Mouse (Mus musculus) forebrain, embryonic 14.5 days (tissue): ENCODE data around the gene Tmem92. TPM values are rescaled to one million over a fixed set of nuclear protein-coding genes. Genes with fewer than 3 reads are reported as not detected.

ENCODE experiments used
- ATAC-seq: fragments of 200-750 bp; cut with Nextera tagmentation; 2 replicates; pipeline ENCODE4 v1.8.0; 2017; ENCODE audit warnings: mild to moderate bottlenecking, moderate library complexity
- DNase-seq: peaks from one replicate; pipeline ENCODE4 v3.0.0-alpha.2; 2015; ENCODE audit warnings: low spot score
- H3K27ac ChIP-seq: fragments of 300-500 bp; sonication (generic); 2 replicates; pipeline ENCODE4 v1.5.1; 2014; ENCODE audit warnings: low read depth, mild to moderate bottlenecking, control low read depth, low read length, moderate library complexity
- H3K27me3 ChIP-seq: fragments of 300-500 bp; sonication (generic); replicated peaks from 2 replicates; pipeline ENCODE4 v1.6.1; 2014; ENCODE audit warnings: low read length, control low read depth, mixed read lengths; ENCODE audit not compliant: control insufficient read depth, insufficient read depth
- H3K36me3 ChIP-seq: fragments of 300-500 bp; sonication (generic); 2 replicates; pipeline ENCODE4 v1.6.1; 2014; ENCODE audit warnings: low read length, control low read depth; ENCODE audit not compliant: control insufficient read depth, insufficient read depth
- H3K4me1 ChIP-seq: fragments of 300-500 bp; sonication (generic); 2 replicates; pipeline ENCODE4 v1.6.1; 2014; ENCODE audit warnings: antibody characterized with exemption, low read length, control low read depth; ENCODE audit not compliant: control insufficient read depth, insufficient read depth
- H3K4me2 ChIP-seq: fragments of 300-500 bp; sonication (generic); 2 replicates; pipeline ENCODE4 v1.6.1; 2014; ENCODE audit warnings: mild to moderate bottlenecking, control low read depth, low read length
- H3K4me3 ChIP-seq: fragments of 300-500 bp; sonication (generic); 2 replicates; pipeline ENCODE4 v1.5.1; 2014; ENCODE audit warnings: low read depth, low read length, control low read depth
- H3K9ac ChIP-seq: fragments of 300-500 bp; sonication (generic); 2 replicates; pipeline ENCODE4 v1.6.1; 2014; ENCODE audit warnings: mild to moderate bottlenecking, low read length, control low read depth, moderate library complexity
- H3K9me3 ChIP-seq: fragments of 300-500 bp; sonication (generic); replicated peaks from 2 replicates; pipeline ENCODE4 v1.6.1; 2016; ENCODE audit warnings: low read length, control low read depth, mixed read lengths; ENCODE audit not compliant: control insufficient read depth
- WGBS: fragments of 180-500 bp; shearing (Covaris S2); extraction: QIAGEN DNeasy Blood & Tissue Kit; methylation state at CpG from one replicate; pipeline ENCODE4 v1.1.7; 2014; 5-methylcytosine and 5-hydroxymethylcytosine counted together
- polyA plus RNA-seq: library from polyadenylated mRNA; unstranded; fragments of >200 nt; fragmentation: Nextera tagmentation; extraction: Ambion mirVana; gene quantifications from 2 replicates; pipeline ENCODE4 v1.2.1, GENCODE M21; 2014

Gene Tmem92
- polyA plus RNA-seq, 1 experiment from 2014 or later = not detected

DNA sequence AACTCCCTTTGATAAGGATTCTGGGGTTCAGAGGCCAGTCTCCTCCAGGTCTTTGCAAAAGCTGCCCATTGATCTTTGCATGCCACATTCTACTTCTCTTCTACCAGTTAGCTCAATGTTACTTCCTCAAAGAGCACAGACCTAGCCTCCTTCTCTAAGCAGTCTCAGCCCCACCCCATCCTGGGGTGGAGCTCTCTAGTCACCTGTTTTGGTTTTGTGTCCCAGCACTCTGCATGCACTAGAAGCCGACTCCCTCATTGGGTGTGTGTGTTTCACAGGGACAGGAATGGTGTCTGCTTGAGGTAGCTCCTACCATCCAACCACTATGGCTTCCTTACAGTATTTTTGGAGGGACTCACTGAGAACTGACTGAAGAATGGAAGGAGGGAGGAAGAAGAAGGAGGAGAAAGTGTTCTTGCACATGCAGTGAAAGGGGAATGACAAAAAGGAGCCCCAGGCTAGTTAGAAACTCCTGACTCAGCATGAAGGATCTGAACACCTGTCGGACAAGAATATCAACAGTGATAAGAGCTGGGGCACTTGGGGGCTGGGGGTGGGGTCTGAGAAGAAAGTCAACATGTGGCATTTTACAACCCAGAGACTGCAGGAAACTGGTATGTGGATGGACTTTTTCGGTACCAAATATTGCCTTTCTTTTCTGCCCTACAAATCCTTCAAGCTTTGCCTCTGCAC lies 10.0 kb downstream of the Tmem92 start:
- Histone ChIP-seq H3K9ac (no peak overlapping the region), H3K9me3 (no peaks in the 10 kb centered on the region), H3K4me1 (no peaks in the 10 kb centered on the region), H3K36me3 (no peaks in the 10 kb centered on the region), H3K27ac (no peak overlapping the region), H3K4me2 (no peak overlapping the region), H3K27me3 (no peaks in the 10 kb centered on the region), H3K4me3 (no peak overlapping the region)
- WGBS = 89% methylated on average over 3 of the region's 3 CpGs
- no peak for ATAC-seq
- DNase-seq = no peak

GRCm38 (mm10) chr11:94767241-94767640 lies 15.3 kb downstream of the Tmem92 start:
- no peak for DNase-seq
- no peak overlapping the region for H3K4me2 ChIP-seq
- H3K36me3 ChIP-seq = no peaks in the 10 kb centered on the region
- no peak for ATAC-seq
- H3K4me3 ChIP-seq = no peak overlapping the region
- no peaks in the 10 kb centered on the region for H3K4me1 ChIP-seq
- no peak overlapping the region for H3K9ac ChIP-seq
- WGBS = 95% methylated on average over 2 of the region's 2 CpGs
- H3K27ac ChIP-seq = no peak overlapping the region
- H3K9me3 ChIP-seq = no peaks in the 10 kb centered on the region
- H3K27me3 ChIP-seq = no peaks in the 10 kb centered on the region

DNA sequence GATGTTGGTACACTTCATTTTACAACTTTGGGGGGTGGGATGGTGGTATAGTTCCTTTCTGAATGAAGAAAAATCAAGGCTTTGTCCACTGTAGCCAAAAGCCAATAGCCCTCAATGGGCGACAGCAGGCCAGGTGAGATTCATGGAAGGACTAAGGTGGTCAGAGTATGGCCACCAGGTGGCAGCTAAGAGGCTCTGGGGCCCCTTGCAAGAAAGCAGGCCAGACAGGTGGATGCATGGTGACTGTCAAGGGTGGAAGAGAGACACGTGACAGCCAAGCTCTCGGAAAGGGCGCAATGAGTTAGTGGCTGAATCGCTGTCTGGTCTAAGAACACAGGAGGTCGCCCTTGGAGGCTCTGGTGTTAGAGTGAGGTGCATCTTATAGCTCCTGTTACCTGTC lies 19.7 kb downstream of the Tmem92 start:
- no peaks in the 10 kb centered on the region for H3K9me3 ChIP-seq
- no peaks in the 10 kb centered on the region for H3K36me3 ChIP-seq
- WGBS = 33% methylated on average over 6 of the region's 6 CpGs
- H3K27ac ChIP-seq = no peak overlapping the region
- no peaks in the 10 kb centered on the region for H3K4me1 ChIP-seq
- no peak overlapping the region for H3K4me3 ChIP-seq
- ATAC-seq = no peak
- no peak overlapping the region for H3K9ac ChIP-seq
- no peak for DNase-seq
- H3K4me2 ChIP-seq = no peak overlapping the region
- H3K27me3 ChIP-seq = no peaks in the 10 kb centered on the region

DNA sequence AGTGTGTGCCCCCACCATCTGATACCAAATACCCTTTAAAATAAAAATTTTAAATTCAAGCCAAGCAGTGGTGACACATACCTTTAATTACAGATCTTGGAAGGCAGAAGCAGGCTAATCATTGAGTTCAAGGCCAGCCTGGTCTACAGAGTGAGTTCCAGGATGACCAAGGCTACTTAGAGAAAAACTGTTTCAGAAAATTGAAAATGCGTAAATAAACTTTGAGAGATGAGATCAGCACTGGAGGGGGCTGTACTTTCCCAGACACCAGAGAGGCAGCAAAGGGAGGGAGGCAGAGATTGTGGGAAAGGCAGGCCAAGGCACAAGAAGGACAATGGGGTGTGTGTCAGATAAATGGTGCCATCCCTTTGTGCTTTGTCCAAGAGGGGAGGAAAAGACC lies 20.2 kb downstream of the Tmem92 start:
- Histone ChIP-seq H3K36me3 (no peaks in the 10 kb centered on the region), H3K4me1 (no peaks in the 10 kb centered on the region), H3K27ac (no peak overlapping the region), H3K4me3 (no peak overlapping the region), H3K9me3 (no peaks in the 10 kb centered on the region), H3K4me2 (no peak overlapping the region), H3K9ac (no peak overlapping the region), H3K27me3 (no peaks in the 10 kb centered on the region)
- 89% methylated on average over 1 of the region's 1 CpGs for WGBS
- no peak for ATAC-seq
- no peak for DNase-seq

DNA sequence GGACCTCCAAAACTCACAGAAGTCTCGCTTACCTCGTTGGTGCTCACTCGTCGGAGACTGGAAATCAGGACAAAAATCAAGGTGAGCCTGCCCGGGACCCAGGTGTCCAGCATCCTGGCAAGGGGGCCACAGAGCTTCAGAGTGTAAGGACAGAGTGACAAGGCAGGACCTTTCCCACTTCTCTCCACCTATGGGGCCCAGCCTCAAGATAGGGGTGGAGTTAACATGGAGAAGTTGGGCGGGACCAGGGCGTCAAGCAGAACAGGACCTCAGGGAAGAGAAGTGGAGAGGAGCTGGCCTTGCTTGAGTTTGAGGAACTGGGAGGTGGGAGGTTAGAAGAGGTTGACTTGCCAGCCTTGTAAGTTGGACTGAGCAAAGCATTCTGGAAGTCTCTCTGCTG lies 21.7 kb downstream of the Tmem92 start:
- Histone ChIP-seq H3K27me3 (no peaks in the 10 kb centered on the region), H3K4me2 (no peak overlapping the region), H3K9ac (no peak overlapping the region), H3K4me3 (no peak overlapping the region), H3K4me1 (no peaks in the 10 kb centered on the region), H3K9me3 (no peaks in the 10 kb centered on the region), H3K36me3 (no peaks in the 10 kb centered on the region), H3K27ac (no peak overlapping the region)
- DNase-seq (no peak), ATAC-seq (no peak)
- WGBS = 85% methylated on average over 7 of the region's 7 CpGs

DNA sequence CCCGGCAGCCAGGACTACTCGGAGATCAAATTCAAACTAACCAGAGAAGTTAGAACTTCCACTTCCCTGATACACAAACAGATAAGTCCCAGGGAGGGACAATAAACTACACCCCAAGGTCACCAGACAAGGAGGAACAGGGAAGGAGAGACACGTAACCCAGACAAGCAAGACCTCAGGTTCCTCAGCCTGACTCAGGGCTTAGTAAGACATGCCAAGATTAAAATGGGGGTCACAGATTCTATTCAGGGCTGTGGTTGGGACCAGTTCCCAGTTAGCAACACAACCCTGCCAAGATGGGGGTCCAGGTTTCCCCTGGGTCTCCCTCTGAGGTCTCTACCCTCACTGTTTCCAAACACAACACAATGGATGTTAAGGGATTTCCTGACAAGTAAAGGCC lies 22.1 kb downstream of the Tmem92 start:
- H3K4me1 ChIP-seq = no peaks in the 10 kb centered on the region
- DNase-seq = no peak
- H3K4me3 ChIP-seq = no peak overlapping the region
- H3K27me3 ChIP-seq = no peaks in the 10 kb centered on the region
- no peaks in the 10 kb centered on the region for H3K9me3 ChIP-seq
- no peak overlapping the region for H3K27ac ChIP-seq
- H3K4me2 ChIP-seq = no peak overlapping the region
- no peak for ATAC-seq
- H3K36me3 ChIP-seq = no peaks in the 10 kb centered on the region
- whole genome bisulfite sequencing = 93% methylated on average over 3 of the region's 3 CpGs
- no peak overlapping the region for H3K9ac ChIP-seq

DNA sequence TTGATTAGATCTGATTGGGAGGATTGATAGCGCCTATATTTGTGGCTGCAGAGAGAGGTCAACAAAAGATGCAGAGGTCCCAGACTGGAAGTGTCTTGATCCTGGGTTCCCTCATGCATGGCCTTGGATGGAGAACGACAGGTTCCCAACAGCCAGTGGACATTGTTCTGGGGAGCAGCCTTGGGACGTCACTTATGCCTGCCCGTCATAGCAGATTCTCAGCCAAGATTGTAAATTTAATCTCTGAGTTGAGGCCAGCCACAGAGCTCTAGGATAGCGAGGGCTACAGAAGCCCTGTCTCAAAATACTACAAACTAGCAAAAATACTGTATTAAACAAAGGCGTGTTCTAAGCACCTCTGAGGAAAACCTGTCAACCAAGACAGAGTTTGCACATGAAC lies 22.6 kb downstream of the Tmem92 start:
- Histone ChIP-seq H3K9ac (no peak overlapping the region), H3K27ac (no peak overlapping the region), H3K4me3 (no peak overlapping the region), H3K9me3 (no peaks in the 10 kb centered on the region), H3K4me1 (no peaks in the 10 kb centered on the region), H3K36me3 (no peaks in the 10 kb centered on the region), H3K4me2 (no peak overlapping the region), H3K27me3 (no peaks in the 10 kb centered on the region)
- ATAC-seq (no peak), DNase-seq (no peak)
- WGBS = 88% methylated on average over 6 of the region's 6 CpGs

GRCm38 (mm10) chr11:94752946-94753713 lies 29.4 kb downstream of the Tmem92 start:
- H3K9me3 ChIP-seq = no peaks in the 10 kb centered on the region
- no peak overlapping the region for H3K4me3 ChIP-seq
- 75% methylated on average over 2 of the region's 2 CpGs for WGBS
- ATAC-seq (no peak), DNase-seq (no peak)
- no peak overlapping the region for H3K4me2 ChIP-seq
- no peaks in the 10 kb centered on the region for H3K4me1 ChIP-seq
- H3K36me3 ChIP-seq = no peaks in the 10 kb centered on the region
- no peaks in the 10 kb centered on the region for H3K27me3 ChIP-seq
- no peak overlapping the region for H3K27ac ChIP-seq
- no peak overlapping the region for H3K9ac ChIP-seq

DNA sequence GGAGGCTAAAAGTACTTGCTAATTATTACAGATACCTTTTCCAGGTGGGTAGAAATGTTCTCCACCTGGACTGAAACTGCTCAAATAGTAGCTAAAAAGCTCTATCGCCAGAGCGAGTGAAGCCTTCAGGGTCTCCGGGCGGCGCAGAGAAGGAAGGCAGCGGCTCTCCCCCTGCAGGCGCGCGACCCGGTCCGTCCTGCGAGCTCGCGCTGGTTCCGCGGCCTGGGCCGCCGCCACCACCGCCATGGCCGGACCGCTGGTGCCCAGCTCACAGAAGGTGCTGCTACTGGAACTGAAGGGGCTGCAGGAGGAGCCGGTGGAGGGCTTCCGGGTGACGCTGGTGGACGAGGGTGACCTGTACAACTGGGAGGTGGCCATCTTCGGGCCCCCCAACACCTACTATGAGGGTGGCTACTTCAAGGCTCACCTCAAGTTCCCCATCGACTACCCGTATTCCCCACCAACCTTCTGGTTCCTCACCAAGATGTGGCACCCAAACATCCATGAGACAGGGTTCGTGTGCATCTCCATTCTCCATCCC lies 40.7 kb downstream of the Tmem92 start, which contains the start of gene Cdc34b:
Gene Cdc34b (plus strand): TSS at position 51 of the 541 bp plus-strand sequence.
- WGBS = 75% methylated on average over 29 of the region's 29 CpGs
- Histone ChIP-seq H3K4me3 (no peak within 1 kb of the TSS), H3K36me3 (no peaks in the 10 kb centered on the region), H3K9me3 (no peaks in the 10 kb centered on the region), H3K27me3 (no peaks in the 10 kb centered on the region), H3K27ac (no peak within 1 kb of the TSS), H3K4me2 (no peak within 1 kb of the TSS), H3K9ac (no peak within 1 kb of the TSS), H3K4me1 (no peaks in the 10 kb centered on the region)
- ATAC-seq (no peak), DNase-seq (no peak)
